Mouse (Mus musculus): ENCODE data around the gene Abcc9. TPM values are rescaled to one million over a fixed set of nuclear protein-coding genes. Genes with fewer than 3 reads are reported as not detected.
A peak's percentile ranks its signal among the peaks of the same experiment; 100 is the strongest.

Gene Abcc9
- total RNA-seq, 2 experiments from 2014 or later = 4.2 to 4.8 TPM

DNA sequence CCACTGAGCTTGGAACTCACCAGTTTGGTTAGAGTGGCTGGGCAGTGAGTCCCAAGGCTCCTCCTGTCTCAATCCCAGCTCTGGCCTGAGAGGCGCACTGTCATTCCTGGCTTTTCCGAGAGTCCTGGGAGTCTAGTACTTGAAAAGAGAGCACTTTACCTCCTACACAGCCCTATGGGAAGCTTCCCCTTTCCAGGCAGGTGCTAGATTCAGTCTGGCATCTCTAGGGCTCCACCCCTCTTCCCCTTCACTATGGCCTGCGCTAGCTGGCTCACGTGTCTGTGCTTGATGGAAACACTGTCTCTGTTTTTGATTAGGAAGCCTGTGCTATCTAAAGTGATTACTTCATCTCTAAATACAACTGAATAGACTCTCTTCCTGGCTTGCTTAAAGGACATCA lies 66.5 kb downstream of the Abcc9 start:
- intact Hi-C loops (cut with DNase I) = no loop called here
- DNase-seq (ENCODE audit: low spot score in 2 of 2) = no peak

DNA sequence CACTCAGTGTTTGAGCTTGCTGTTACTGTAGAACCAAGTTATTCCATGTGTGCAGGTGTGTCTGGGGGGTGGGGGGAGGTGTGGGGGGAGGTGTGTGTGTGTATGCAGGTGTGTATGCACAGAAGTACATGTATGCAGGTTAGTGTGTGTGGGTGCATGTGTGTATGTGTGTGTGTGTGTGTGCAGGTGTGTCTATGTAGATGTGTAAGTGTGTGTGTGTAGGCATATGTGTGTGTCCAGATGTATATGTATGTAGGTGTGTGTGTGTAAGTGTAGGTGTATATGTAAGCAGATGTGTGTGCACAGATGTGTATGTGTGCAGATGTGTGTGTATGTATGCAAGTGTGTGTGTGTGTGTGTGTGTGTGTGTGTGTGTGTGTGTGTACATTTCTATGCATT lies 66.9 kb downstream of the Abcc9 start:
- no peak for DNase-seq (ENCODE audit: low spot score in 2 of 2)
- intact Hi-C loops (cut with DNase I) = no loop called here

GRCm38 (mm10) chr6:142634530-142635184 lies 67.5 kb downstream of the Abcc9 start:
- intact Hi-C loops (cut with DNase I) = no loop called here
- no peak for DNase-seq (ENCODE audit: low spot score in 2 of 2)

DNA sequence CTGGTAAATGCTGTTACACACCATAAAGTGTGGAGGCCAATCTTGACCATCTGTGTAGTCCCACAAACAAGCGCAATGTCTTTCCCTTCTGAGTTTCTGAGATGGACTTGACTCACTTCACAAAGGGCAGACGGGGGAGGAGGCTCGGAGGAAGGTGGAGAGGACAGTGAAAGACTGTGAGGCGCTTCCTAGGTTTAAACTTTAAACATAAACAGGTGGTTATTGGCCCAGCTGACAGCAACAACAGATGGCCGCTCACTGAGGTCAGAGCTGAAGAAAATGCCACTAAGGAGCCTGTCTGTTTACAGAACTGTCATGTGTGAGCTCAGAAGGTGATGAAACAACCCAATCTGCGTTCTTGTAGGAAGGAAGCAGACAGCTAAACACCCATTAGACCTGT lies 78.8 kb downstream of the Abcc9 start:
- DNase-seq (ENCODE audit: low spot score in 2 of 2) = no peak
- intact Hi-C loops (cut with DNase I) = no loop called here

DNA sequence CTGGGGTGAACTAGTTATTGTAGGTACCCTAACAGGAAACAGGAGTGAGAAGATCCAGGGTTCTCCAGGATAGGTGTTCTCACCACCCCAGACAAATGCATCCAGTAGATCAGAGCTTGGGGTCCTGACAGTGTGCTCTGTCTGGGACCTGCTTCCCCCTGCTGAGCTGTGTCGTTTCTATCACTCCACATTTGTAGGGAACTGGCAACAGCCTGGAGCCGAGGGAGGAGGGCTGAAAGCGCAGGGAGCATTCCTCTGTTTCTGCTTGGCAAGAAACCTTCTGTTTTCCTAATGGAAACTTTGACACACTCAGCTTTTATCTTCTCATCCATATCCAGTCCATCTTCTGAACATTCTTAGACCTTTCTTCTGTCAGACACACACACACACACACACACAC lies 85.5 kb downstream of the Abcc9 start:
- no peak for DNase-seq (ENCODE audit: low spot score in 2 of 2)
- intact Hi-C loops (cut with DNase I) = no loop called here

DNA sequence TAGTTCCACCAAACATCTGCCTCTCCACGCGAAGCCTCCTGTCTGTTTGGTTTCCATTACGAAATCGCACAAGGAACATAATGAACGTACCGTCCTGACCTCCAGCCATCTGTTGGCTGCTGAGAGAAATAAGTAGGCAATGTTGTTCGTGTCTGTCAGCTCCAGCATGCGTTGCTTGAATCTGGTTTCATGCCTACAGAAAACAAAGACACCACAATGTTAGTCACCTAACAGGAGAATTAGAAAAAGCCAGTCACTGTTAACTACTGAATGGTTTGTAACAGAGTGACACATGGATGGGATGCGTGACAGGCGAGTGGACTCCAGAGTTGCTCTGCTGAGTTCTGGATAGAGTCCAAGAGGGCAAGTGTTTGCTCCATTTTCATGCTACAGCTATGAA lies 87.8 kb downstream of the Abcc9 start:
- intact Hi-C loops (cut with DNase I) = no loop called here
- no peak for DNase-seq (ENCODE audit: low spot score in 2 of 2)

DNA sequence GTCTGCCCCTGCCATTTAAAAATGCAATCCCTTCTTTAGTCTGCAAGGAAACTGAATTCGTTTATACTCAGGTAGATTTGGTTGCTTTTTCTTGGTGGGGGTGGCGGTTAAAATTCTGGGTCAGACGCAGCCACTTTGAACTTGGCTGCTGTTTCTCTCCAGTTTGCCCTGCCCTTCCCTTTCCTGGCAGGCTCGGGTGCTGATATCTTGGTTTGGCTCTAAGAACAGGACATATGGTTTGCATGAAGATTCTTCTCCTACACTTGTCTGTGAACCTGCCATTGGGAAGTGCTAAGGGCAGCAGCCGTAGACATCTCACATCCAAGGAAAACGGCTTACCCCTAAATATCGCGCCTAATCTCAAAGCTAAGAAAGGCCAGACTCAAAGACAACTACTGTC lies 89.7 kb downstream of the Abcc9 start:
- intact Hi-C loops (cut with DNase I) = no loop called here
- no peak for DNase-seq (ENCODE audit: low spot score in 2 of 2)

- no peak for DNase-seq (ENCODE audit: low spot score in 2 of 2)
- intact Hi-C loops (cut with DNase I) = no loop called here
These were observed 92.4 kb downstream of the Abcc9 start for GRCm38 (mm10) chr6:142609401-142610373.

DNA sequence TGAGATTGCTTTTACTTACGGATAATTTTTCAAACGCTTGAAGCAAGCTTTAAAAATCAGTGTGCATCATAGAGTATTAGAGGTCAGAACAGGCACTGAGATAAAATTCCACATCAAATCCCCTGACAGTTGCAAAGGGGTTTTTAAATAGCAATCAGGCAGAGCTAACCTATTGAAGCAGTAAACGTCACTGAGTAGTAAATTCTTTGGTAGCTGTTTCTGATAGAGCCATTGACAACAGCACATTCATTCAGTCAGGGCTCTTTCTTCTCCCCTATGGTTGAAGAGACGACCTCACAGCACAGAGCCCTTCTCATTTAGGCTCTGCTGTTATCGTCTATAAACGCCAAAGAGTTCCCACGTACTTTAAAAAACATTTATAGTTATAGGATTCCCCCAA lies 95.0 kb downstream of the Abcc9 start:
- intact Hi-C loops (cut with DNase I) = no loop called here
- no peak for DNase-seq (ENCODE audit: low spot score in 2 of 2)

DNA sequence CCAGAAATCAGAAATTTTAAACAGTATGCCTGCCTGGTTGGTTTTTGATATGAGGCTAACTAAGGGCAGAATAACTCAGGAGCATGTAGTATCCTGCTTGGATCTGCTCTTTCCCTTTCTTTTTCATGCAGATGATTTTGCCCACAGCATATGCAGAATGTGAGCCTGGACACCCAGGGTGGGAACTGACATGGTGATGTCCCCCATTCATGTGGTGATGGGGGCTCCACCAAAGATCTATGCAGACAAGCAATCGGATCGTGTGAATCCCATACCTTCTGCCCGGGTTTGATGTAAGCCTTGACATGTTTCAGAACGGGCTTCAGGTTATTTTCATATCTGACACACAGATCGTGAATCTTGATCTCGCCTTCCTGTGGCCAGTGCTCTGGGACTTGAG lies 99.3 kb downstream of the Abcc9 start:
- DNase-seq (ENCODE audit: low spot score in 2 of 2) = no peak
- intact Hi-C loops (cut with DNase I) = no loop called here

DNA sequence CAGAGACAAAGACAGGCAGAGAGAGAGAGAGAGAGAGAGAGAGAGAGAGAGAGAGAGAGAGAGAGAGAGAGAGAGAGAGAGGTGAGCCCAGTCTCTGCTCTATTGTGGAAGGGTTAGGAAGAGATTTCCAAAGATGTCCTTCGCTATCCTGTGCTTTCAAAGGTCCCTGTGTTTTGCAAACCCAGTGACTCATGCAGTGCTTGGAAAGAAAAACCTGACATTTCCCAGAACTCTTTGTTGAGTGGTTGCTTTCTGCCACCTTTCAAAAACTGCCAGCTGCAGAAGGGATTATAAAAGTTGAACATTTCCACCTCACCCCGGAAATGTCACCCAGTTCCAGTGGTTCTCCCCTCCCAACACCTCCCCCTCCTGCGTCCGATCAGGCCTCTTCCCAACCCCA lies 123.3 kb downstream of the Abcc9 start:
- DNase-seq (ENCODE audit: low spot score in 2 of 2) = no peak
- intact Hi-C loops (cut with DNase I) = no loop called here

DNA sequence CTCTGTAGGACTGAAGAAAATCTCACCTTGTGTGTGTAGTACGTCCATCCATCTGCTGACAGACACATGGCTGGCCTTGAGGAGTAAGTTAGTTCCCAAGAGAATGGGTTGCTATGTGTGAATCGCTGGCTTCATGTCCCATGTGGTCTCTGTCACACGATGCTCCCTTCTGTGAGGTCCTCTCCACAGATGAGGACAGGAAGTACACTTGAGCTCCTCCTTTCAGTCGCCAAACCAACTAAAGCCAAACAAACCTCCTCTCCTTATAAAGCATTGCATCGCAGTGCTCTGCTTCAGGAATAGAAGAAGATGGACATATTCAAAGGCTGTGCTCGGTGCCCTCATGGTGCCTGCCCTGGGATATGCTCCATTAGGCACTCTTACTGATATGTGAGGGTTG lies 124.3 kb downstream of the Abcc9 start:
- intact Hi-C loops (cut with DNase I) = no loop called here
- no peak for DNase-seq (ENCODE audit: low spot score in 2 of 2)

GRCm38 (mm10) chr6:142572876-142573275 lies 129.2 kb downstream of the Abcc9 start:
- intact Hi-C loops (cut with DNase I) = no loop called here
- no peak for DNase-seq (ENCODE audit: low spot score in 2 of 2)

- intact Hi-C loops (cut with DNase I) = no loop called here
- DNase-seq (ENCODE audit: low spot score in 2 of 2) = no peak
These were observed 130.3 kb downstream of the Abcc9 start for GRCm38 (mm10) chr6:142571629-142572360.

GRCm38 (mm10) chr6:142571055-142571618 lies 131.0 kb downstream of the Abcc9 start, which contains the start of gene Kcnj8:
Gene Kcnj8 (minus strand): TSS chr6:142571614.
- DNase-seq (ENCODE audit: low spot score in 2 of 2) = peak; percentile 14 to 23
- intact Hi-C loops (cut with DNase I) = no loop called here

DNA sequence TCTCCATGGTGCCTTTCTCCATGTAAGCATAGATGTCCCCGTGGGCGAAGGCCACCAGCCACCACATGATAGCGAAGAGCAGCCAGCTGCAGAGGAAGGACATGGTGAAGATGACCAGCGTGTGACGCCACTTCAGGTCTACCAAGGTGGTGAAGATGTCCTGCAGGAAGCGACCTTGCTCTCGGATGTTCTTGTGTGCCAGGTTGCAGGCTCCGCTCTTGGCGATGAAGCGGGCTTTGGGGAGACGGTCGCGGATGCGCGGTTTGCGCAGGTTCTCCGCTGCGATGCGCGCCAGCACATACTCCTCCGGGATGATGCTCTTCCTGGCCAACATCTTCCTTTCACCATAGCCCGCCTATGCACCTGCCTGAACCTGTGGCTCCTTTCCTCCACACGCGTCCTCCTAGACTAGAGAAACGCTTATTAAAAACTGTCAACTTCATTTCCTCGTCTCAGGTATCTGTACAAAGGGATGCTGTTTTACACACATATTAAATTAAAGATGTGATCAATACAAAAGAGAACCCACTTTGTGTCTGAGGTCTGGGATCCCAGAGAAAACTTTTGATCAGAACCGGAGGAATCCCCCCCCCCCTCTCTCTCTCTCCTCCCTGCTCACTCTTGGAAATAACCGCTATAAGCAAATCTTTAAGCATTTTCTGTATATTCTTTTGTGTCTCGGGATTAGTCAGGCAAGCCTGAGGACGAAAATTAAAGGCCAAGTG lies 131.9 kb downstream of the Abcc9 start:
- intact Hi-C loops (cut with DNase I) = no loop called here
- peak in 1 of 2 experiments; percentile 11 for DNase-seq (ENCODE audit: low spot score in 2 of 2)

DNA sequence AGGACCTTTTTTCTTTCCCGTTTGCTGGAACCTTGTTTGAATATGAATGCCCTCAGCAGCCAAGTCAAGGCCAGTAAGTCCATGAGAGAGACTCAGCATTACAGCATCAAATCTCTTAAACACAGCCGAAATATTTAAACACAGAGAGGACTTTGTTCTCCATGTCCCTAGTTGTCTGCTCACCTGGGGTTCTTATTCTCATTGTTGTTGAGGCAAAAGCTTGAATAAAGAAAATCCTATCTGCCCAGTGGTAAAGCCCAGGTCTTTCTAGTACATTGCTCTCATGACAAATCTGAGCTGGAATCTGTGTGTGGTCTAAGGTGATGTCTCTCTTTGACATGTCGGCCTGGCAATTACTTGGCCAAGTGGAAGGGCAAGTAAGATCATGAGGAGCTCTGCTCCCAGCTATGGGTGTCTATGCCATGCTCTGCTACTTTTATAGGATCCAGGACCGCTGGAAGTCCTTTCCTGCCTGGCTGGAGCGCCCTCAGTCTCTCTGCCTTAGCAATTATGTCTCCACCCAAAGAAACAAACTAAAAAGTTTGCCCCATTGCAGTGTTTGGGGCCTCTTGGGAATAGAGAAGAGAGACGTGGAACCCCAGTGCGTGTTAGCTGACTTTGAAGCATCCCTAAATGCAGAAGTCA lies 133.3 kb downstream of the Abcc9 start:
- DNase-seq (ENCODE audit: low spot score in 2 of 2) = no peak
- intact Hi-C loops (cut with DNase I) = no loop called here

GRCm38 (mm10) chr6:142567452-142567851 lies 134.7 kb downstream of the Abcc9 start:
- DNase-seq (ENCODE audit: low spot score in 2 of 2) = no peak

DNA sequence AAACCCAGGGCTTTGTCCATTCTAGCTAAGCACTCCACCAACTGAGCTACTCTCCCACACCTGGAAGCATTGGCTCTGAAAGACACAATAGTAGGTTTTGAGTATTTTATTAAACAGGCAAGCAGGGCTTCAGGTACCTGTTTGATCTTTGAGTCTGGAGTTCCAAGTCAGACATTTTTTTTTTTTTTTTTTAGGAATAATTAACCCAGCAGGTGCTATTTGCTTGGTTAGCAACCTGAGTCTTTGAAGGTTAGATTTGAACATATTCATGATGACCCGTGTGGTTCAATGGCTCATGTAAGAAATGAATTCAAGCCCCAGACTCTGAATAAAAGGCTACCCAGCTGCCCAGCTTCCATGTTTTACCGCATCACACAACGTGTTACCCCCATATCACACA lies 137.4 kb downstream of the Abcc9 start:
- DNase-seq (ENCODE audit: low spot score in 2 of 2) = no peak
- intact Hi-C loops (cut with DNase I) = no loop called here

More at GRCm38 (mm10) chr6:142567452-142567851, 134.7 kb downstream of the Abcc9 start:
- intact Hi-C loops (cut with DNase I) = no loop called here
